Mouse (Mus musculus): ENCODE data around the gene Slc35c2.

The Slc35c2 gene

DNA sequence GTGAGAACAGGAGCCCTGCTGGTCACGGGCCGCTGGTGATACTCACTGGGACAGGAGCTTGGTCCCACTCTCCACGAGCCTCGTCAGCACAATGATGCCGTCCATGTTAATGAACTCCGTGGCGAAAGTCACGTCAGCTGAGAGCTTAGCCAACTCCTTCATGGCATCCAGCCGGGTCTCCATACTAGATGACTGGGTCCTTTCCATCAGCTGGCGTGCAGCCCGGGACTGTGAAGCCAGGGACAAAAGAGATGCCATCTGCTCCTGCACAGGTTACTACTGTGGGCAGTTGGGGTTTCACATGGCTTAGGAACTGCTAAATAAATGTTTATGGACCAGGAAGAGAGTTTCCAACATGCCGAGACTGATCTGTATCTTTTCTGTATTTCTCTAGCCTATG is 23.9 kb upstream of the Slc35c2 start:
- DNase-seq = peak; percentile 100

DNA sequence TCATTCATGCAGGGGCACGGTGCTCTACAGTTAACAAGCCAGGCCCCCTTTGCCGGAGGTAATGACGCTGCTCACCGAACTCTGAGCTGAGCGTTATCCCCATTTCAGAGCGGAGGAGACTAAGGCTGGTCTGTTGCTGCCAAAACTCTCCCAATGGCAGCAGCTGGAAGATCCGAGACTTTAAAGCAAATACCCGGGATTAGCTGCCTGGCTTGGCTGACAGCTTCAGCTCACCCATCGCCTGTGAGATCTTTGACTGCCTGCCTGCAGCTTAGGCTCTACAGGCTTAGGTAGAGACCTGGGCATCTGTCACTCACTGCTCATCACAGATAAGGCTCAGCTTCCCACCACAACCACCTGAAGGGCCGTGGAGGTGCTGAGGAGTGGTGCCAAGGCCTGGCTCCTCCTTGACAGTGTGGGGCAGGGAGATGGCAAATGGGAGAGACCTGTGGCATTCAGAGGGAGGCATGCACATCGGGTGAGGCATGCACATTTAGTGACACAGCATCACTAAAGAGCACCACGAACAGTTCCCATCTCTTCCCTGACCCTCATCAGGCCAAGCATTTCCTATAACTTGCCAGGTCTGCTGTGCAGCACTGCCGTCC is 23.3 kb upstream of the Slc35c2 start:
- DNase-seq = peak; percentile 61 to 67

- DNase-seq = no peak
Measured at GRCm38 (mm10) chr2:165307801-165308200, 20.1 kb upstream of the Slc35c2 start.

DNA sequence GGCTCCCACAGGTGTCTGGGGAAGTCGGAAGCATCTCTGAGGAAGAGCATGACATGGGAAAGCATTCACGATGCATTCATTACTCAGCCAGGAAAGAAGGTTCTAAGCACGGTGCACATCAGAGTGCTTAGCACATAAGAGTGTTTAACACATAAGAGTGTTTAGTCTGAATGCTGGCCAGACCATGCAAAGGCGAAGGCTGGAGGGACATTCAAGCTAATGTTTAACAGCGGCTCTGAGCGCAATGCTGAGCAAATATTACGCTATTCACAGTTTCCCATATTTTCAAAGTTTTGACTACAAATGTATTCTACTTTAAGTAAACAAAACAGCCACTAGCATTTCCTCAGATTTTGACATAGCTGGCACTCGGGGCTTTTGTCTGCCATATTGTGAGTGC is 17.8 kb upstream of the Slc35c2 start:
- no peak for DNase-seq

DNA sequence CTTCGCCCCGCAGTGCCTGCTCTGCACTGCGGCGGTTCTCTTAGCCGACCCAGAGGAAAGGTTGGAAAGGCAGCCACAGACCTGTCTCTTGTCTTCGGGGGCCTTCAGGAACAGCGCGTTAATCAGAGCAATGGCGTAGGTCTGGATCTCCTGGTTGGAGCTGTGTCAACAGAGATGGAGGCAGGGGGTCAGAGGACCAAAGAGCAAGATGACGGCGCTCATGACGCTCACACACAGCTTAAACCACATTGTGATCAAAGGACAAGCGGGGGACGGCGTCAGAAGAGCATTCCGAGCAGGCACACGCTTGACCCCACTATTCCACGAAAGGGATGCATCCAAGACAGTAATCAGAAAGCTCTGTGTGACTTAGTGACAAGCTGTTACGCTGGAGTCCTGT is 17.1 kb upstream of the Slc35c2 start:
- DNase-seq = no peak

DNA sequence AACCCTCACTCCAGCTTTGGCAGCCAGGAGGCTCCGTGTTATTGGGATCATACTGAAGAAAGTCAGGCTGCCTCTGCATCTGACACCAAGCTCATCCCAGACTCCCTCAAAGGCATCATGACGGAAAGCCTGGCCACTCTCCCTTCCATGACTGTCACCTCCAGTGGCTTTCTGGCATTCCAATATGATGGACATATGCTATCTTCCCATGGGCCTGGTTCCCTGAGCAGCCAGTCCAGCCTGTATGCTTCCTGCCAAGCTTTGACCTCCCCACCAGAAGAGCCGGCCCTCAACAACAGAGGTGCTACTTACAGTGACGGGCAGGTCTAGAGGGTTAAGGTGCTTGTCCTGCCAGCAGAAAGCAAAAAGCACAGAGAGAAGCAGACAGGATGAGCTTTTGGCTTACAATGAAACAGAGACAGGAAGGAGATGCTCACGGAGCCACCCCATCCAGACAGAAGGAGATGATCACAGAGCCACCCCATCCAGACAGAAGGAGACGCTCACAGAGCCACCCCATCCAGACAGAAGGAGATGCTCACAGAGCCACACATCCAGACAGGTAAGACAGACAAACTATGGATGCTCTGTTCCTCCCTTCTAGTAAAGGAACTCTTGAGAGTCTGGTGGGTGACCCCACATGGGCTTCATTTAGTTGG is 15.8 kb upstream of the Slc35c2 start:
- peak; percentile 78 to 84 for DNase-seq

DNA sequence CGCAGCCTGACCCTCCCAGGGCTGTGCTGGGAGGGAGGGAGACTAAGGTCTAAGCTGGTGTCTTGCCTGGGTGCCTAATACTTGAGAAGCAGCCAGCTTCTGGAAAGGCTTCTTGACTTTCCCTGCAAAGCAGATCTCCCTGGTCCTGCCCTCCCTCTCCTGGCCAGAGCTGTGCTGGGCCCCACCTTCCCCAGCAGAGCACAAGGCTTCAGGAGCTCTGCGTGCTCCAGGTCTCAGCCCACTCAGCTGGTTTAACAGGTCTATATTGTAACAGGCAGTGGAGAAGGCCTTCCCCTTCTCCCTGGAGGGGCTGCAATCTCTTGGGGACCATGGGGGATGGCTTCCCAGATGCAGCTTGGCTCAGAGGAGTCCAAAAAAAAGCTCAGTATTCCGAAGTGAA is 13.7 kb upstream of the Slc35c2 start:
- no peak for DNase-seq

DNA sequence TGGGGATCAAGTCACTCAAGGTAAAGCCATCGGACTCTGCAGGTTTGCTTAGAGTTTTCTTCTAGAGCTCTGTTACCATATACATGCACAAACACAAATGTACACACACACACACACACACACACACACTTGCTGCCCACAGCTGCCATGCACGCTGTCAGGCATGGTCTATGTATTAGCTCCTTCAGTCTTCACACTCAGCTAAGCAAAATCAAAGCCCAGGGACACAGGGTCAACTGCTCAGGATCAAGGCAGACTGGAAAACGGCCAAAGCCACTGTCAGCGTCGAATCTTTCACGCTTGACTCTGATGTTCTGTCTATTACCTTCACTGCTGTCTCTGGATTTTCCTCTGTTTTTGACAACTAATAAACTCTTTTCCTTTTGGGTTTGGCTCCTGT is 13.2 kb upstream of the Slc35c2 start:
- DNase-seq = no peak

DNA sequence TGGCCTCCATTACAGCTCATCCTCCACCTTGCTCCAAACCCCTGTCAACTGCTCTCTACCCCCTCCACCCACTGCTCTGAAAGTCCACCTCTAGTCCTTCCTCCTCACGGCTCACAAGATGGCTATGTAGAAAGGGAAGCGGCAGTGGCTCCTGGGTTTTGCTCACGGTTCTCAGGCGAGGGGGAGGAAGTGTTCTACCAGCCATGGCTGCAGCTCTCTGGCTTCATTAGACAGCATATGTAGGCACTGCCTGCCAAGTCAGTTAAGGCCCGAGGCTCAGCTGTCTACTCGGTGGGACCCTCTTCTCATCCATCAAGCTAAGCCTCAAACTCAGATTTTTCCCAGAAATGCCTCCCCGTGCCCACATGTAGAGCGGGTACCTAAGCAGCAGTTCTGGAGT is 12.8 kb upstream of the Slc35c2 start:
- DNase-seq = peak; percentile 67 to 71

DNA sequence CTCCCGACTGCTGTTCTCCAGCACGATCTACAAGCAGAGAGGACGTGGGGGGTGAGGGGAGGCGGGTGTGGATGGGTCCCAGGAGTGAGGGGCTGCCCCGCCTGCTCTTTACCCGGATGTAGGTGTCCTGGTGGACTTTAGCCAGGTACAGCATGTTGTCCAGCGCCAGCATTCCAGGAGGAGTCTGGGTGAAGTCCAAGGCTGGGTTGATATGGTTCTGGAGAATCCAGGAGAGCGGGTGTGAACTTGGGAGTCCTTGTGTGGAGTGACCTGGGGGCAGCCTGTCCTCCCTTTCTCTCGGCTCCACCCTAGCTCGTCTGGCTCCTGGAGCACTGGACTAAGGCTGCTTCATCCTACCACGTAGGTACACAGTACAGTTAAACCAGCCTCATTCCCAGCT is 9.8 kb upstream of the Slc35c2 start:
- DNase-seq = no peak

DNA sequence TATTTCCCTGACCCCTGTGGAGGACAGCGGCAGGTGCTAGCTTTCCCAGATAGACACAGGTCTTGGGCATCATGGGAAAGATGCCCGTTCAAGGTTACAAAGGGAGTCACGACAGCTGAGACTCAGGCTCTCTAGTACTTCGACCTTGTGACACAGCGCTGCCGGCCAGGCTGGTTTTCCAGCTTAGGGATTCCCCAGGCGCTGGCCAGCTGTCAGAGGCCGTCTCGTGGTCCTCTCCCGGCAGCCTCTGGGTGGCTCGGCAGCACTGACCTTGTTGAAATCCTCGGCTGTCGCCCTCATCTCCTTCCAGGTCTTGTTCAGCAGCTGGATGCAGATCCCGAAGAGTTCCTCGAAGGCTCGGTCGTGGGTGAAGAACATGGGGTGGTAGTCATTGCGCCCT is 8.9 kb upstream of the Slc35c2 start:
- peak in 1 of 2 experiments; percentile 16 for DNase-seq

- DNase-seq = peak; percentile 96 to 98
Measured at GRCm38 (mm10) chr2:165288315-165289031, 804 bp upstream of the Slc35c2 start.

DNA sequence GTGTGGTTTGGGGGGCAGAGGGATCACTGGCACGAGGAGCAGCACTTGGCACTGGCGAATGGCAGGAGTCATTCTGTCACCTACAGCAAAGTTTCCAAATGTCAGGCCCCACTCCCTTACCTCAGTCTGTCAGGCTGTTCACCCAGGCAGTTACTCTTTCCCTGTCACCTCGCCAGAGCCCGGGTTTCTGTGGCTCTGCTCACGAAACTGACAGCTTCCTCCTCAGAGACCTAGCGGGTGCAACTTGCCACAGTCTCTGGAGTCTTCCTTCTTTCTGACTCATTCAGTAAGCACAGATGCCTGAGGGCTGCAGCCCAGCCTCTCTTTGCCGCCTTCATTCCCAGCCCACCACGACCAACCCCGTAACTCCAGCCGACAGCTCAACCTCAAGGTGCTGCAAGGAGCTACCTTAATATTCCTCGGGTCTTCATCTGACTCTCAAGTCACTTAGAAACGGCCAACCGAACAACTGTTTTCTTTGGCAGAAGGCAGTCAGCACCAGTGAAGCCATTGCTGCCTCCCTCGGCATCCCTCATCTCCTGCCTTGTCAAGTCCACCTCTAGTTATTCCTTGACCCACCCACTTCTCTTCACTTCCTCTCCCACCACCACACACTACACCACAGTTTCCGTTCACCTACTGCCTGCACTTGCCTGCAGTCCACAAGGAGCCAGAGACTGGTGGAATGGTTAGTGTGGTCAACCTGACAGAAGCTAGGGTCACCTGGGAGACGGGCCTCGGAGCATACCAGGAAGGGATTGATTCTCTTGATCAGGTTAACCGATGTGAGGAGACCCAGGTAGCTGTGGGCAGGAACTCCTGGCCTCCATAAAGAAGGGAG is 1.1 kb downstream of the Slc35c2 start:
- peak; percentile 58 to 68 for DNase-seq

GRCm38 (mm10) chr2:165285621-165286020 is 2.0 kb downstream of the Slc35c2 start:
- DNase-seq = no peak

DNA sequence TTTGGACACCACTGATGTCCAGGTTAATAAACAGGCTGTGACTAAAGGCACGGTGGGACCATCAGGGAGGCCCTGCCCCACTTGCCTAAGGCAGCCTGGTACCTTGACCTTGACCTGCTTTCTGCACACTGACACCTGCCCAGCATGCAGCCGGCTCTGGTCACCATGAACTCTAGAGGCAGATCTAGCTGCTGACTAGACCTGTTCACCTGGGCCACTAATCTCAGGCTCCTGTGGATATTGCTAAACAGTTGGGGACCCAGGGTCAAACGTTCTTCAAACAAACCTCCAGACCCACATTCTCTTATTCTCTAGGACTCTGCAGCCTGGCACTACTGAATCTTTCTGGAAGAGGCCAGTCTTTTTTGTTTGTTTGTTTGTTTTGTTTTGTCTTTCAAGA is 2.6 kb downstream of the Slc35c2 start:
- DNase-seq = no peak

- no peak for DNase-seq
Measured at GRCm38 (mm10) chr2:165284377-165284776, 3.3 kb downstream of the Slc35c2 start.

DNA sequence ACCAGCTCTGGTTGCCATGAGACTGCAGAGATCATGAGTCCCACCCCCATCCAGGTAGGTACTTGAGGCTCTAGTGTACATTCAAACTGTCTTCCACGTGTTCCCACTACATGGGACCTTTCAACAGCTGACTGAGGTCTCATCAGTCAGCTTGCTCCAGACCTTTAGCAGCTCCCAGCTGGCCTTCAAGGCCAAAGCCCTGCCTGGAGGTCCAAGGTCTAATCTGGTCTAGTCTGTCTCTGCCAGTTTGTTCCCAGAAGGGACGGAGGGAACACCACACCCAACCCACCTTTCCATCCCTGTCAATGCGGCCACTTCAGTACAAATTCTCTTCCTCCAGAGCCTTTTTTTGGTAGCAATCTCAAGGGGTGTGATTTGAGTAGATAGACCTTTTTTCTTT is 4.0 kb downstream of the Slc35c2 start:
- DNase-seq = no peak

- DNase-seq = peak; percentile 74 to 79
Measured at GRCm38 (mm10) chr2:165281779-165282311, 5.8 kb downstream of the Slc35c2 start.

- DNase-seq = no peak
Measured at GRCm38 (mm10) chr2:165279351-165279750, 8.3 kb downstream of the Slc35c2 start.

GRCm38 (mm10) chr2:165277188-165277740 is 10.4 kb downstream of the Slc35c2 start:
- DNase-seq = peak in 1 of 2 experiments; percentile 43

GRCm38 (mm10) chr2:165275824-165276223 is 11.8 kb downstream of the Slc35c2 start:
- peak; percentile 93 for DNase-seq

- DNase-seq = peak; percentile 50 to 66
Measured at GRCm38 (mm10) chr2:165275124-165275640, 12.5 kb downstream of the Slc35c2 start.

Measured in cerebellum, postnatal 14 days (tissue).